Mouse (Mus musculus) testis, postnatal 10 days (tissue): ENCODE results near the gene Il1rap.

Experiments used
- DNase-seq: peaks from one replicate; pipeline ENCODE4 v3.0.0; 2021; ENCODE audit warnings: low spot score

Il1rap gene

DNA sequence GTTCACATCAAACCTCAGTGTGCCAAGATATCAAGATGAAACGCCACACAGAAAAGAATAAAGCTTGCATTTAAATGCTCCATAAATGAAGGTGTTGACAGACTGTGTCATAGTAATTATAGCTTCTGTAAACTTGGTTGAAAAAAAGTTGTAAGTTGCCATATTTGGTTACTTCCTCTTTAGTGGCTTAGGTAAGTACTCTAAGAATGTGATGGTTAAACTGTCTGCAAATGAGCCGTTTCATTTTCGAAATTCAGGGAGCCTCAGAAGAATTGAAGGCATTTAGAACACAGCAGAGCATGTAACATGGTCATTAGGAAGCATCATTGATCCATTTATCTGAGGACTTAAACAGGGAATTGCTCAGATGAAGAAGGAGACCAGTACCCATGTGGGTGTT, 146.6 kb downstream of the Il1rap start:
- no peak for DNase-seq

DNA sequence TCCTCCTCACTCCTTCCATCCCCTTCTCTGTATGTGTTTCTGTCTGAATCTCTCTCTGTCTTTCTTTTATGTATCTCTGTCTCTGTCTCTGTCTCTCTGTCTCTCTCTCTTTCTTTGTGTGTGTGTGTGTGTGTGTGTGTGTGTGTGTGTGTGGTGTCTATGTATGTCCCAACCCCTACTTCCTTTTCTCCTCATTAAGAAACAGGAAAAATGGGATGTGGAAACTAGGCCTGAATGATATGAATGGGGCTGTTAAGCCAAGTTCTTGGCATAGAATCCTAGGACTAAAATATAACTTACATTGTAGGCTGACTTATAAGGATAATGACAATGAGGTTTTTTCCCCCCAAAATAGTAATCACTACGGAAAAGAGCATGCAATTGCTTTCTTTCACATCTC, 149.4 kb downstream of the Il1rap start:
- DNase-seq: no peak

- no peak for DNase-seq
These were observed 151.1 kb downstream of the Il1rap start for GRCm38 (mm10) chr16:26732566-26732965.

- no peak for DNase-seq
These were observed 174.1 kb downstream of the Il1rap start for GRCm38 (mm10) chr16:26755381-26756155.

GRCm38 (mm10) chr16:26775976-26776375, 194.5 kb downstream of the Il1rap start:
- no peak for DNase-seq

- DNase-seq: no peak
These were observed 195.6 kb downstream of the Il1rap start for GRCm38 (mm10) chr16:26777132-26777531.
